In the genomic region with DNA sequence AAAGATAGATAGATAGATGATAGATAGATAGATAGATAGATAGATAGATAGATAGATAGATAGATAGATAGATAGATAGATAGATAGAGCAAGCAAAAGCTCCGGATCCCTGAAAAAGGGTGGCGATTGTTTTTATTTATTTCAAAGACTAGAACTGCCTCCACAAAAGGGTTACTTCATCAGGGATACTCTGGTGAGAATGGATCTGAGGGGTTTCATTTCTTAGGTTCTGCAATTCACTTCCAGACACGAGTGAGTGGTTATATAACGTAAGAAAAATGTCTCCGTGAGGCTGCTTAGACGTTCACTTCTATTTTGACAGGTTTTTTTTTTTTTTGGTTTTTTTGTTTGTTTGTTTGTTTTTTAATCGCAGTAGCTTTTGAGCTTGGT, we compare ENCODE assay signal across 7 mouse cellular contexts. TPM values are rescaled to one million over a fixed set of nuclear protein-coding genes. Genes with fewer than 3 reads are reported as not detected.
DNase-seq lines count a peak whose midpoint lies in the region; ATAC-seq and TF ChIP-seq lines count a peak whose summit lies in the region.

No protein-coding gene starts in this region.

- TF ChIP-seq POLR2A in lung, adult 2 months (IDR thresholded peaks at IDR 0.05; ENCODE audit: borderline replicate concordance, extremely low read depth, low read depth, low read length): no peak
- TF ChIP-seq POLR2A in small intestine, adult 2 months (IDR thresholded peaks at IDR 0.05; ENCODE audit: low read depth, low read length): no peak

- no peaks in the 10 kb centered on the region for H3K9me3 ChIP-seq in forebrain, embryonic 10.5 days
- no peaks in the 10 kb centered on the region for H3K9me3 ChIP-seq in limb, embryonic 11.5 days (ENCODE audit: control insufficient read depth, low read length)

- H3K4me1 ChIP-seq in lung, adult 2 months (ENCODE audit: control insufficient read depth, insufficient read depth, low read length): no peaks in the 10 kb centered on the region
- no peaks in the 10 kb centered on the region for H3K4me1 ChIP-seq in forebrain, embryonic 10.5 days
- H3K4me1 ChIP-seq in limb, embryonic 11.5 days (ENCODE audit: control insufficient read depth, insufficient read depth, low read length): no peaks in the 10 kb centered on the region
- no peaks in the 10 kb centered on the region for H3K4me1 ChIP-seq in small intestine, adult 2 months (ENCODE audit: control insufficient read depth, insufficient read depth, insufficient read length, low read length)

- peak overlapping the region; percentile 87; the same call in 1 of the 2 replicates for H3K27ac ChIP-seq in forebrain, embryonic 10.5 days
- H3K27ac ChIP-seq in limb, embryonic 11.5 days (replicated peaks; ENCODE audit: low read depth, low read length): no peak overlapping the region
- H3K27ac ChIP-seq in small intestine, adult 2 months (ENCODE audit: insufficient read depth, low read depth, low read length): no peak overlapping the region

- peaks cover under 1% of the 10 kb centered on the region; the same call in 1 of the 2 replicates for H3K27me3 ChIP-seq in forebrain, embryonic 10.5 days (ENCODE audit: poor library complexity, severe bottlenecking)
- no peaks in the 10 kb centered on the region for H3K27me3 ChIP-seq in limb, embryonic 11.5 days (ENCODE audit: control insufficient read depth, insufficient read depth, low read length)
- H3K27me3 ChIP-seq in small intestine, adult 2 months (ENCODE audit: control insufficient read depth, insufficient read depth, low read length): no peaks in the 10 kb centered on the region

- peak overlapping the region; percentile 52 for H3K4me3 ChIP-seq in lung, adult 2 months (replicated peaks; ENCODE audit: extremely low read depth, low read depth, low read length)
- H3K4me3 ChIP-seq in forebrain, embryonic 10.5 days: peak overlapping the region; percentile 59
- H3K4me3 ChIP-seq in limb, embryonic 11.5 days (ENCODE audit: low read depth, low read length): peak overlapping the region; percentile 39; the same call in 1 of the 2 replicates
- H3K4me3 ChIP-seq in small intestine, adult 2 months (ENCODE audit: low read depth, low read length): peak overlapping the region; percentile 55

- no peaks in the 10 kb centered on the region for H3K36me3 ChIP-seq in forebrain, embryonic 10.5 days (replicated peaks)
- no peaks in the 10 kb centered on the region for H3K36me3 ChIP-seq in limb, embryonic 11.5 days (ENCODE audit: control insufficient read depth, insufficient read depth, low read length)
- no peaks in the 10 kb centered on the region for H3K36me3 ChIP-seq in small intestine, adult 2 months (ENCODE audit: control insufficient read depth, insufficient read depth, low read length)

- H3K9ac ChIP-seq in limb, embryonic 11.5 days (ENCODE audit: low read length): no peak overlapping the region

- TF ChIP-seq CTCF in lung, adult 2 months (IDR thresholded peaks at IDR 0.05; ENCODE audit: insufficient read depth, low read length): no peak
- no peak for TF ChIP-seq CTCF in small intestine, adult 2 months (IDR thresholded peaks at IDR 0.05; ENCODE audit: extremely low read depth, insufficient read length, insufficient replicate concordance, low read depth, low read length)

- WGBS in lung, adult 2 months: 42% methylated on average over 7 of the region's 7 CpGs
- WGBS in forebrain, embryonic 10.5 days: 51% methylated on average over 7 of the region's 7 CpGs
- 38% methylated on average over 7 of the region's 7 CpGs for WGBS in limb, embryonic 11.5 days
- WGBS in small intestine, adult 2 months: 30% methylated on average over 7 of the region's 7 CpGs

- ATAC-seq in limb, embryonic 11.5 days (ENCODE audit: insufficient number of reproducible peaks, low FRiP score, low TSS enrichment, low read depth): no peak
- no peak for ATAC-seq in activated CD4-positive, CD25-positive, alpha-beta regulatory T cell, adult 4 months

- DNase-seq in lung, adult 2 months: no peak
- DNase-seq in lung, postnatal 14 days: no peak
- DNase-seq in forebrain, embryonic 10.5 days (ENCODE audit: extremely low spot score, low spot score): no peak
- DNase-seq in limb, embryonic 11.5 days (ENCODE audit: low spot score): no peak
- DNase-seq in cerebellum, postnatal 25 days: no peak

- H3K4me2 ChIP-seq in limb, embryonic 11.5 days (ENCODE audit: low read depth, severe bottlenecking): peak overlapping the region; percentile 17; the same call in 1 of the 2 replicates

RNA-seq across cellular contexts. Expression of gene Nxt2, which starts 2.2 kb away (rescaled TPM):
- polyA plus RNA-seq in lung, adult 2 months (2012; rRNA removed): 2.4 and 4.2 TPM in 2 replicates
- polyA plus RNA-seq in forebrain, embryonic 10.5 days (2016; fragmentation: Nextera tagmentation; extraction: Ambion mirVana): 7.9 and 8.6 TPM in 2 replicates
- 9.9 and 12.0 TPM in 2 replicates for polyA plus RNA-seq in limb, embryonic 11.5 days (2014; fragmentation: Nextera tagmentation; extraction: Ambion mirVana)
- 0.28 and 0.46 TPM in 2 replicates for polyA plus RNA-seq in small intestine, adult 2 months (2012; rRNA removed)
- polyA plus RNA-seq in activated CD4-positive, CD25-positive, alpha-beta regulatory T cell, adult 4 months (2017; shearing (Covaris generic)): 1 to 10 TPM; 7.2 to 8.0 TPM

RNA-seq across cellular contexts. Expression of gene Gucy2f, which starts 32.0 kb away (rescaled TPM):
- not detected in 2 replicates for polyA plus RNA-seq in lung, adult 2 months (2012; rRNA removed)
- polyA plus RNA-seq in forebrain, embryonic 10.5 days (2016; fragmentation: Nextera tagmentation; extraction: Ambion mirVana): 0.01 TPM in 1 of 2 replicates, not detected in the other
- polyA plus RNA-seq in limb, embryonic 11.5 days (2014; fragmentation: Nextera tagmentation; extraction: Ambion mirVana): not detected in 2 replicates
- polyA plus RNA-seq in small intestine, adult 2 months (2012; rRNA removed): not detected in 2 replicates
- polyA plus RNA-seq in activated CD4-positive, CD25-positive, alpha-beta regulatory T cell, adult 4 months (2017; shearing (Covaris generic)): not detected
